Mouse (Mus musculus): ENCODE measurements around the gene Gdf9.

The Gdf9 gene

GRCm38 (mm10) chr11:53445562-53445961 is 14.7 kb downstream of the Gdf9 start:
- no peak for DNase-seq (ENCODE audit: low read depth, low spot score)

GRCm38 (mm10) chr11:53446183-53446582 is 15.4 kb downstream of the Gdf9 start:
- no peak for DNase-seq (ENCODE audit: low read depth, low spot score)

- DNase-seq (ENCODE audit: low read depth, low spot score), result no peak
Observed at GRCm38 (mm10) chr11:53447996-53448395, 17.2 kb downstream of the Gdf9 start.

GRCm38 (mm10) chr11:53448529-53448928 is 17.7 kb downstream of the Gdf9 start:
- no peak for DNase-seq (ENCODE audit: low read depth, low spot score)

- DNase-seq (ENCODE audit: low read depth, low spot score), result no peak
Observed at GRCm38 (mm10) chr11:53450070-53450705, 19.4 kb downstream of the Gdf9 start.

- DNase-seq (ENCODE audit: low read depth, low spot score), result no peak
Observed at GRCm38 (mm10) chr11:53451361-53451760, 20.5 kb downstream of the Gdf9 start.

- no peak for DNase-seq (ENCODE audit: low read depth, low spot score)
Observed at GRCm38 (mm10) chr11:53452396-53452795, 21.6 kb downstream of the Gdf9 start.

GRCm38 (mm10) chr11:53453031-53453430 is 22.2 kb downstream of the Gdf9 start:
- DNase-seq (ENCODE audit: low read depth, low spot score), result no peak

GRCm38 (mm10) chr11:53456474-53457371 is 25.9 kb downstream of the Gdf9 start, which contains the start of the genes Gm10447 and Shroom1:
Gene Gm10447, minus strand, starts transcription at chr11:53457110.
Gene Shroom1, plus strand, starts transcription at chr11:53457205.
- no peak for DNase-seq (ENCODE audit: low read depth, low spot score)

GRCm38 (mm10) chr11:53457372-53457954 is 26.6 kb downstream of the Gdf9 start:
- no peak for DNase-seq (ENCODE audit: low read depth, low spot score)

GRCm38 (mm10) chr11:53458996-53459395 is 28.2 kb downstream of the Gdf9 start:
- no peak for DNase-seq (ENCODE audit: low read depth, low spot score)

- no peak for DNase-seq (ENCODE audit: low read depth, low spot score)
Observed at GRCm38 (mm10) chr11:53460192-53460591, 29.4 kb downstream of the Gdf9 start.

- no peak for DNase-seq (ENCODE audit: low read depth, low spot score)
Observed at GRCm38 (mm10) chr11:53461727-53462126, 30.9 kb downstream of the Gdf9 start.

- no peak for DNase-seq (ENCODE audit: low read depth, low spot score)
Observed at GRCm38 (mm10) chr11:53463551-53464424, 33.0 kb downstream of the Gdf9 start.

- peak; percentile 20 for DNase-seq (ENCODE audit: low read depth, low spot score)
Observed at GRCm38 (mm10) chr11:53466231-53466971, 35.6 kb downstream of the Gdf9 start.

GRCm38 (mm10) chr11:53469294-53469967 is 38.6 kb downstream of the Gdf9 start:
- DNase-seq (ENCODE audit: low read depth, low spot score), result no peak

GRCm38 (mm10) chr11:53469968-53470695 is 39.3 kb downstream of the Gdf9 start, which contains the start of gene Gm9837:
Gene Gm9837, minus strand, starts transcription at chr11:53470479.
- DNase-seq (ENCODE audit: low read depth, low spot score), result peak; percentile 74

GRCm38 (mm10) chr11:53472709-53473108 is 41.9 kb downstream of the Gdf9 start:
- DNase-seq (ENCODE audit: low read depth, low spot score), result no peak

GRCm38 (mm10) chr11:53475620-53476019 is 44.8 kb downstream of the Gdf9 start:
- no peak for DNase-seq (ENCODE audit: low read depth, low spot score)

Data from A20 (cell line).